Mouse (Mus musculus): Measurements from ENCODE around the gene Srrm1.

GRCm38 (mm10) chr4:135287975-135288374 is 65.1 kb downstream of the Srrm1 start:
- TF ChIP-seq CTCF (IDR thresholded peaks at IDR 0.05; ENCODE audit: extremely low read depth, insufficient read length, insufficient replicate concordance, low read depth, low read length) = no peak
- no peak for TF ChIP-seq POLR2A (IDR thresholded peaks at IDR 0.05; ENCODE audit: low read depth, low read length)
